Mouse (Mus musculus) ES-Bruce4 (cell line): ENCODE results near the gene Tcstv3.
"Not testable (repeated sequence)": the region's sequence is repeated elsewhere in the genome, so short reads cannot be mapped to it uniquely, and the experiment has no call there.

Experiments used
- CTCF ChIP-seq: IDR thresholded peaks from one replicate; pipeline ENCODE4 v1.8.1; 2011; ENCODE audit warnings: low read depth, low read length
- POLR2A ChIP-seq: IDR thresholded peaks from one replicate; pipeline ENCODE4 v1.8.1; 2011; ENCODE audit warnings: low read length; ENCODE audit not compliant: insufficient read depth

DNA sequence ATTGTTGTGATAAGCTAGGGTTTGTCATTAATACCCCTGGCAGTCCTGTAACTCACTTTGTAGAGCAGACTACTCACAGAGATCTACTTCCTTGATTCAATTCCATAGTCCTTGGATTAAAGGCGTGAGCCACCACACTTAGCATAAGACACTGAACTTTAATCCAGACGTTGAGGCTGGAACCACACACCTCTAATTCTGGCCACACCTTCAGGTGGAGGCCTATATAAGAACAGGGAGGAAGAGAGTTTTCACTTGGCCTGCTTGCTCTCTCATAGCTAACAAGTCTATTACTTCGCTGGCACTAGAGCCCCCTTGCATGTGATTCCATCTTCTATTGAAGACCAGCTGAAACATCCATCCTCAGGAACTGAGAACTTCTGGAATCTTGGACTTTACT, at the start of gene Tcstv3:
- not testable (repeated sequence) for TF ChIP-seq CTCF, POLR2A
